Mouse (Mus musculus) 416B (cell line): ENCODE data around the gene Ccl3.

ENCODE experiments used
- DNase-seq: peaks from one replicate; pipeline ENCODE4 v3.0.0; 2011; ENCODE audit warnings: low read depth

The Ccl3 gene

GRCm38 (mm10) chr11:83619037-83619436 is 30.1 kb downstream of the Ccl3 start:
- no peak for DNase-seq

DNA sequence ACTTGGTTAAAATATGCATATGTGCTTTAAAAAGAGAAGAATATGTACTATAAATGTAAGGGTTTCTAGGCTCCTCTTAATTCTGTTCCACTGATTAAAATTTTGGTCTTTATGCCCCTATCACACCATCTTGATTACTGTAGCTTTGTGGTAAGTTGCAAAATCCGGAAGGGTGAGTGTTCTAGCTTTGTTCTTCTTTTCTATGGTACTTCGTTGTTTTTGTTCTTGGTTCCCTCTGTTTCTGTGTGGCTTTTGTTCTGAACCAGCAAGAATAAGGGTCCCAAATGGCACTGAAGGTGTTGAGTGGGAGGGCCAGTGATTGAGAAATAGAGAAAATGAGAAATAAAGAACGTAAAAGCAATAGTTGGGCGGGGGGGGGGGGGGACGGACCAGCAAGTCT is 30.9 kb downstream of the Ccl3 start:
- DNase-seq = peak; percentile 85

GRCm38 (mm10) chr11:83616586-83616985 is 32.6 kb downstream of the Ccl3 start:
- DNase-seq = peak; percentile 70

DNA sequence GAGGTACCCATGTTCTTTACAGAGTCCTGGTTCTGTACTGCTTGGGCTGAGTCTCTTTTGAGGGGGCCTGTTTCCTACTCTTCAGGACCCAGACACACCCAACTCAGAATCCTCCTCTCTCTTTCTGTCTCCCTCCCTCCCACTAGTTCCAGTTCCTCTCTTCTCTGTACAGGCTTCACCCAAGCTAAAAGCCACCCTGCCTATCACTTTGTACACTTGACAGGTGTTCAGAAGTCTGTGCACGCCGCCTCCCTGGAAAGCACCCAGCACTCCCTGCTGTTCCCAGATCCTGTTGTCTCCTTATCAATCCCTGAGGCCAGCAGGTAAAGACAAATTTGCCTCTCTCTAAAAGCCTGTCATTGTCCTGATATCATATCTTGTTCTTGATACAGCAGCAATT is 38.3 kb downstream of the Ccl3 start:
- no peak for DNase-seq

DNA sequence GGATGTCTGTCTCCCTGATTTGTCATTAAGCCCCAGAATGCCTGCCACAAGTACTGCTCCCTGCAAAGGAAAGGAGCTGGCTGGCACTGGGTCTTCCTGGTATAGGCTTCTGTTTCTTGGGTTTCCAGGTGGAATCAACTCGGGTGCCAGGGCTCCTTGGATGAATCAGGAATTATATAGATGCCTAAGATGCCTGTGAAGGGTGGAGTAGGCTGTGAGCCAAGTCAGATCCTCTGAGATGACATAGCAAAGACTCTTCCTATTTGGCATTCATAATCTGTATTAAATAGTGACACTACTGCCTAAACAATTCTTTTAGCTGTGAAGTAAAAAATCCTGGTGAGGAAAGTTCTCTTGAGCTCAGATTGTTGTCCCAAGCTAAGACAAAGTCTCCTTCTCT is 42.8 kb downstream of the Ccl3 start:
- DNase-seq = no peak

DNA sequence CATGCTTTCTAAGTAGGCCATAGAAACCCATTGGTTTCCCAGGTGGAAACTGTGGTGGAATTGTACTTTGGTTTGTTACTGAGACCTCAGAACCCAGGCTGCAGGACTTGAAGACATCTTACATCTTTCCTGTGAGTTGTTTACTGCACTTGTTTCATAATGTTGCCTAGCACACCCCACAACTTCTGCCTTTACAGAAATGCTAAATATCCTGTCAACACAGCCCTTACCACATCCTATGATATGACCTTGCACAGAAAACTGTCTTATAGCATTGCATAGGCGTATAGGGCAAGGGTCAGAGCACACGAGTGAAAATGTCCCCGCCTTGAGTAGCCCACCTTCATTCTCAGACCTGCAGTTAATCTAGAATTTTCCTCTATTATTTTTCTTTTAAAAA is 43.6 kb downstream of the Ccl3 start:
- peak; percentile 69 for DNase-seq

GRCm38 (mm10) chr11:83604698-83605097 is 44.5 kb downstream of the Ccl3 start:
- DNase-seq = peak; percentile 62

GRCm38 (mm10) chr11:83603399-83603798 is 45.8 kb downstream of the Ccl3 start:
- DNase-seq = peak; percentile 49

DNA sequence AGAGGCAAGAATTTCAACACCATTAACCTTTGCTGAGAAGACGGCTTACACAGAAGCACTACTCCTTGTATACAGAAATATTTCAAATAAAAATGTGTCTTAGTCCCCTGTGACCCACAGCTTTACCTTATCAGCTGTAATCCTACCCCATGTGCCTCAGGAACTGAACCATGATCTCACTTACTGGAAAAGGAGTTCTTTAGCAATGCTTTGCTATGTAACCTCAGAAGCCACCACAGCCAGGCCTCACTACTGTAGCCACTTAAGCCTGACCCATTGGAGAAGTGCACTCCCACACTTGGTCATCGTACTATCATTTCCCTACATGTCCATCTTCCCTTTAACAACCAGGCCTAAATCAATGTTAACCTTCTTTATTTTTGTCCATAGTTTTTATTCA is 48.6 kb downstream of the Ccl3 start:
- peak; percentile 86 for DNase-seq

GRCm38 (mm10) chr11:83598991-83599390 is 50.2 kb downstream of the Ccl3 start:
- no peak for DNase-seq

DNA sequence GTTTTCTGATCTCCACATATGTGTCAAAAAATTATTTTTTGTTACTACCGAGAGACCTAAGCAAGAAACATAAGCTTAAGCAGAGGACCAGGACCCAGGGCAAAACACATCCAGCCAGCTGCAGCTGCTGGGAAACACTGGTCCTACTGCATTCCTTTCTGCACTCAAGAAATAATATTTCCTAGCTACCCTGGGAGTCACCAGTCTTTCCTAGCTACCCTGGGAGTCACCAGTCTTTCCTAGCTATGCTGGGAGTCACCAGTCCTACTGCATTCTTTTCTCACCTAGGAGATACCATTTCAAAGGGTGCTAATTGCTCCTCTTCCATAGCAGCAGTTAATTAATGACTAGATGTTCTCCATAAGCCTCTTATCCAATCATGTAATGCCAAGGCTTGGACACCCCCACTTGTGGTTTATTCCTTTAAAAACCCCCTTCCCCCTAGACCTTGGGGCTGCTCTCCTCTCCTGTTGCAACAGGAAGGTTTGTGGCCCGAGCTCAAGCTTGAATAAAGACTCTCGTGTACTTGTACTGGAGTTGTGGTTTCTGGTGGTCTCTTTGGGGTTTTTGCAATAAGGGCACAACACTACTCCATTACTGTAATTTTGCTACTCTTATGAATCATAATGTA is 50.8 kb downstream of the Ccl3 start:
- DNase-seq = peak; percentile 79
